Mouse (Mus musculus): ENCODE measurements at regions not wholly inside any gene's neighbourhood (a gene's known extent, or its start where the extent isn't known, plus 50 kb on each side); places are given as distances from the start of the nearest gene placed in this dataset.

GRCm38 (mm10) chr13:42608963-42609362 lies 71.5 kb upstream of the Phactr1 start:
- WGBS: 32% methylated on average over 4 of the region's 4 CpGs
- TF ChIP-seq POLR2A (IDR thresholded peaks at IDR 0.05; ENCODE audit: borderline replicate concordance, control insufficient read depth, low read depth, low read length): no peak
- TF ChIP-seq CTCF (IDR thresholded peaks at IDR 0.05; ENCODE audit: control insufficient read depth, insufficient read depth, low read length): no peak
- Histone ChIP-seq H3K4me1 (ENCODE audit: control insufficient read depth, insufficient read depth, low read length) (no peaks in the 10 kb centered on the region), H3K27ac (ENCODE audit: control insufficient read depth, insufficient read depth, low read depth, low read length, poor library complexity) (no peak overlapping the region), H3K4me3 (replicated peaks; ENCODE audit: control insufficient read depth, low read depth, low read length) (no peak overlapping the region)

- Histone ChIP-seq H3K4me3 (replicated peaks; ENCODE audit: control insufficient read depth, low read depth, low read length) (no peak overlapping the region), H3K27ac (ENCODE audit: control insufficient read depth, insufficient read depth, low read depth, low read length, poor library complexity) (no peak overlapping the region), H3K4me1 (ENCODE audit: control insufficient read depth, insufficient read depth, low read length) (no peaks in the 10 kb centered on the region)
- 74% methylated on average over 4 of the region's 4 CpGs for WGBS
- TF ChIP-seq CTCF (IDR thresholded peaks at IDR 0.05; ENCODE audit: control insufficient read depth, insufficient read depth, low read length) (no peak), POLR2A (IDR thresholded peaks at IDR 0.05; ENCODE audit: borderline replicate concordance, control insufficient read depth, low read depth, low read length) (no peak)
Measured at GRCm38 (mm10) chr13:42613326-42613725, 67.1 kb upstream of the Phactr1 start.

GRCm38 (mm10) chr13:42615826-42616225 lies 64.6 kb upstream of the Phactr1 start:
- no peaks in the 10 kb centered on the region for H3K4me1 ChIP-seq (ENCODE audit: control insufficient read depth, insufficient read depth, low read length)
- WGBS: 87% methylated on average over 5 of the region's 5 CpGs
- no peak overlapping the region for H3K4me3 ChIP-seq (replicated peaks; ENCODE audit: control insufficient read depth, low read depth, low read length)
- H3K27ac ChIP-seq (ENCODE audit: control insufficient read depth, insufficient read depth, low read depth, low read length, poor library complexity): no peak overlapping the region
- TF ChIP-seq POLR2A (IDR thresholded peaks at IDR 0.05; ENCODE audit: borderline replicate concordance, control insufficient read depth, low read depth, low read length) (no peak), CTCF (IDR thresholded peaks at IDR 0.05; ENCODE audit: control insufficient read depth, insufficient read depth, low read length) (no peak)

GRCm38 (mm10) chr13:42617225-42617624 lies 63.2 kb upstream of the Phactr1 start:
- WGBS: 82% methylated on average over 6 of the region's 6 CpGs
- TF ChIP-seq CTCF (IDR thresholded peaks at IDR 0.05; ENCODE audit: control insufficient read depth, insufficient read depth, low read length) (no peak), POLR2A (IDR thresholded peaks at IDR 0.05; ENCODE audit: borderline replicate concordance, control insufficient read depth, low read depth, low read length) (no peak)
- no peaks in the 10 kb centered on the region for H3K4me1 ChIP-seq (ENCODE audit: control insufficient read depth, insufficient read depth, low read length)
- no peak overlapping the region for H3K27ac ChIP-seq (ENCODE audit: control insufficient read depth, insufficient read depth, low read depth, low read length, poor library complexity)
- H3K4me3 ChIP-seq (replicated peaks; ENCODE audit: control insufficient read depth, low read depth, low read length): no peak overlapping the region

GRCm38 (mm10) chr13:42617844-42618243 lies 62.6 kb upstream of the Phactr1 start:
- TF ChIP-seq CTCF (IDR thresholded peaks at IDR 0.05; ENCODE audit: control insufficient read depth, insufficient read depth, low read length): no peak
- TF ChIP-seq POLR2A (IDR thresholded peaks at IDR 0.05; ENCODE audit: borderline replicate concordance, control insufficient read depth, low read depth, low read length): no peak
- H3K4me3 ChIP-seq (replicated peaks; ENCODE audit: control insufficient read depth, low read depth, low read length): no peak overlapping the region
- H3K27ac ChIP-seq (ENCODE audit: control insufficient read depth, insufficient read depth, low read depth, low read length, poor library complexity): no peak overlapping the region
- no peaks in the 10 kb centered on the region for H3K4me1 ChIP-seq (ENCODE audit: control insufficient read depth, insufficient read depth, low read length)
- 60% methylated on average over 4 of the region's 4 CpGs for WGBS

- H3K4me3 ChIP-seq (replicated peaks; ENCODE audit: control insufficient read depth, low read depth, low read length): no peak overlapping the region
- H3K27ac ChIP-seq (ENCODE audit: control insufficient read depth, insufficient read depth, low read depth, low read length, poor library complexity): no peak overlapping the region
- WGBS: 75% methylated on average over 6 of the region's 6 CpGs
- TF ChIP-seq POLR2A (IDR thresholded peaks at IDR 0.05; ENCODE audit: borderline replicate concordance, control insufficient read depth, low read depth, low read length) (no peak), CTCF (IDR thresholded peaks at IDR 0.05; ENCODE audit: control insufficient read depth, insufficient read depth, low read length) (no peak)
- H3K4me1 ChIP-seq (ENCODE audit: control insufficient read depth, insufficient read depth, low read length): no peaks in the 10 kb centered on the region
Measured at GRCm38 (mm10) chr13:42619555-42620280, 60.7 kb upstream of the Phactr1 start.

- no peaks in the 10 kb centered on the region for H3K4me1 ChIP-seq (ENCODE audit: control insufficient read depth, insufficient read depth, low read length)
- 54% methylated on average over 5 of the region's 5 CpGs for WGBS
Measured at GRCm38 (mm10) chr13:42623491-42623890, 56.9 kb upstream of the Phactr1 start.

More at GRCm38 (mm10) chr13:42623491-42623890, 56.9 kb upstream of the Phactr1 start:
- no peak overlapping the region for H3K27ac ChIP-seq (ENCODE audit: control insufficient read depth, insufficient read depth, low read depth, low read length, poor library complexity)
- TF ChIP-seq POLR2A (IDR thresholded peaks at IDR 0.05; ENCODE audit: borderline replicate concordance, control insufficient read depth, low read depth, low read length) (no peak), CTCF (IDR thresholded peaks at IDR 0.05; ENCODE audit: control insufficient read depth, insufficient read depth, low read length) (no peak)
- no peak overlapping the region for H3K4me3 ChIP-seq (replicated peaks; ENCODE audit: control insufficient read depth, low read depth, low read length)
